13 mouse cellular contexts compared by ENCODE assay signal in the genomic region with DNA sequence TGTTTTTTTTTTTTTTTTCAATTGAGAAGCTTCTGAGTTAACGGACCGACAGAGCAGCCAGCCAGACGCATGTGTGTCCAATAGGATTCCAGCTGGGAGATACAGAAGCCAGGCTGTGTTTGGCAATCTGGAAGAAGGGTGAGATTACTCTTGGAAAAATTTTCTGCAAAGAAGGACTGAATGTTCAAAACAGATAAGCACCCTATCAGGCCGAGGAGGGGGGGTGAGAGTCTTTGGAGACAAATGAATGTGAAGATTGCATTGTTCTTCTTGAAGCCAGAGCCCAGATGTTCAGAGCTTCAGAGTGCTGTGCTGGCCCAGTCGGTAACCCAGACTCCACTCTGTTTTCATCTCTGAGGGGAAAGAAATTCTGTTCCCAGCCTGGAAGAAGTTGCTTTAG.
DNase-seq lines count a peak whose midpoint lies in the region; ATAC-seq and TF ChIP-seq lines count a peak whose summit lies in the region.
"Had no signal": no experiment of that assay in that cellular context is flagged by ENCODE, and none has a peak within 500 bp of the region (broad histone marks: within the 10 kb centered on the region; RNA-seq: fewer than 3 reads in every experiment).

No protein-coding gene starts in this region.

- H3K36me3 ChIP-seq in G1E (replicated peaks) (no peaks in the 10 kb centered on the region), MEL (ENCODE audit: control insufficient read depth in 1 of 2, insufficient read depth in 2 of 2, low read length in 2 of 2) (no peaks in the 10 kb centered on the region)
- H3K36me3 ChIP-seq in heart, adult 2 months (ENCODE audit: control insufficient read depth, insufficient read depth, low read length), result no peaks in the 10 kb centered on the region
- no peaks in the 10 kb centered on the region for H3K36me3 ChIP-seq in intestine, postnatal 0 days (ENCODE audit: control insufficient read depth, insufficient read depth)
- H3K36me3 ChIP-seq: liver, embryonic 13.5 days; stomach, embryonic 15.5 days had no signal

- intact Hi-C loops in heart, adult 2 months (cut with DNase I), result no loop called here
- intact Hi-C loops in heart, postnatal 25 days (cut with DNase I), result no loop called here

- H3K9ac ChIP-seq in MEL (ENCODE audit: control insufficient read depth, low read depth, low read length, poor library complexity, severe bottlenecking), result no peak overlapping the region
- H3K9ac ChIP-seq in heart, adult 2 months (ENCODE audit: low read depth, low read length), result no peak overlapping the region
- H3K9ac ChIP-seq in intestine, postnatal 0 days (ENCODE audit: low read depth, low read length), result no peak overlapping the region
- H3K9ac ChIP-seq: liver, embryonic 13.5 days; stomach, embryonic 15.5 days had no signal

- no peak for DNase-seq in G1E (ENCODE audit: low spot score)
- no peak for DNase-seq in MEL (ENCODE audit: low read depth, low spot score)
- DNase-seq in heart, adult 2 months, result peak; percentile 45 to 78
- DNase-seq in heart, postnatal 25 days (ENCODE audit: low spot score), result peak; percentile 76
- DNase-seq in cerebellum, postnatal 10 days, result no peak
- no peak for DNase-seq in thymus, adult 18-20 months
- DNase-seq in thymus, postnatal 4 days, result no peak
- DNase-seq: kidney, adult 8-10 months; liver, embryonic 13.5 days had no signal

- 29% methylated on average over 5 of the region's 5 CpGs for WGBS in heart, adult 2 months
- 50% methylated on average over 5 of the region's 5 CpGs for WGBS in intestine, postnatal 0 days

- H3K4me2 ChIP-seq in intestine, postnatal 0 days (replicated peaks; ENCODE audit: low read depth), result no peak overlapping the region
- H3K4me2 ChIP-seq: liver, embryonic 13.5 days; stomach, embryonic 15.5 days had no signal

- H3K4me3 ChIP-seq in G1E (ENCODE audit: low read depth, low read length), result no peak overlapping the region
- no peak overlapping the region for H3K4me3 ChIP-seq in MEL (ENCODE audit: control insufficient read depth in 1 of 2, insufficient read depth in 1 of 2, low read depth in 2 of 2, low read length in 2 of 2)
- no peak overlapping the region for H3K4me3 ChIP-seq in heart, adult 2 months
- H3K4me3 ChIP-seq in intestine, postnatal 0 days (ENCODE audit: low read depth, low read length), result no peak overlapping the region
- H3K4me3 ChIP-seq: liver, embryonic 13.5 days; stomach, embryonic 15.5 days had no signal

- no peak for TF ChIP-seq RAD21 in MEL (IDR thresholded peaks at IDR 0.05; ENCODE audit: low read depth, low read length)

- TF ChIP-seq EP300 in MEL (IDR thresholded peaks at IDR 0.05; ENCODE audit: low read depth in 1 of 2, low read length in 2 of 2), result peak in 1 of 2 experiments; percentile 50; a peak in 2 of 4 replicates
- TF ChIP-seq EP300 in heart, adult 2 months (IDR thresholded peaks at IDR 0.05; ENCODE audit: insufficient read depth, low read depth, low read length), result 0 out of 2 replicates have a peak, but pooled peaks have one; percentile 6

- H3K27me3 ChIP-seq in G1E (ENCODE audit: insufficient read depth, low read length) (peaks cover 7% of the 10 kb centered on the region), MEL (ENCODE audit: control insufficient read depth in 1 of 2, insufficient read depth in 2 of 2, low read length in 2 of 2) (no peaks in the 10 kb centered on the region)
- no peaks in the 10 kb centered on the region for H3K27me3 ChIP-seq in heart, adult 2 months (ENCODE audit: control insufficient read depth, insufficient read depth, low read length)
- no peaks in the 10 kb centered on the region for H3K27me3 ChIP-seq in intestine, postnatal 0 days (replicated peaks; ENCODE audit: control insufficient read depth, insufficient read depth, low read length)
- H3K27me3 ChIP-seq: liver, embryonic 13.5 days; stomach, embryonic 15.5 days had no signal

- H3K4me1 ChIP-seq in G1E (ENCODE audit: insufficient read depth, low read depth, low read length), result peaks cover 7% of the 10 kb centered on the region
- no peaks in the 10 kb centered on the region for H3K4me1 ChIP-seq in MEL (ENCODE audit: control insufficient read depth in 1 of 2, insufficient read depth in 2 of 2, low read length in 2 of 2)
- H3K4me1 ChIP-seq in heart, adult 2 months (ENCODE audit: control insufficient read depth, insufficient read depth, low read length), result no peaks in the 10 kb centered on the region; the same call in 1 of the 2 replicates
- H3K4me1 ChIP-seq in intestine, postnatal 0 days (replicated peaks; ENCODE audit: control insufficient read depth, insufficient read depth, low read length), result no peaks in the 10 kb centered on the region
- H3K4me1 ChIP-seq: liver, embryonic 13.5 days; stomach, embryonic 15.5 days had no signal

- TF ChIP-seq POLR2A in MEL (IDR thresholded peaks at IDR 0.05; ENCODE audit: control insufficient read depth in 1 of 2, insufficient read depth in 1 of 2, low read depth in 1 of 2, low read length in 2 of 2, poor library complexity in 1 of 2), result no peak
- 0 out of 2 replicates have a peak, but pooled peaks have one; percentile 48 for TF ChIP-seq POLR2A in heart, adult 2 months (IDR thresholded peaks at IDR 0.05; ENCODE audit: insufficient read depth, low read depth, low read length)

- peak; percentile 28 for ATAC-seq in G1E (ENCODE audit: extremely low read depth, insufficient number of reproducible peaks, low FRiP score, poor library complexity, severe bottlenecking)
- no peak for ATAC-seq in intestine, postnatal 0 days
- ATAC-seq: forebrain, embryonic 16.5 days; midbrain, embryonic 16.5 days had no signal

- TF ChIP-seq CTCF in G1E (IDR thresholded peaks at IDR 0.05; ENCODE audit: low read depth, low read length), result no peak
- TF ChIP-seq CTCF in MEL (IDR thresholded peaks at IDR 0.05 in 2 of 3, conservative IDR thresholded peaks at IDR 0.05 in 1 of 3; ENCODE audit: control insufficient read depth in 1 of 3, insufficient read depth in 1 of 3, low read depth in 2 of 3, low read length in 3 of 3, poor library complexity in 1 of 3, severe bottlenecking in 1 of 3), result no peak
- TF ChIP-seq CTCF in heart, adult 2 months (IDR thresholded peaks at IDR 0.05), result no peak
- TF ChIP-seq CTCF in intestine, postnatal 0 days (IDR thresholded peaks at IDR 0.05; ENCODE audit: low read depth), result no peak

- H3K9me3 ChIP-seq in G1E (replicated peaks) (no peaks in the 10 kb centered on the region), MEL (replicated peaks; ENCODE audit: insufficient read depth, low read length) (no peaks in the 10 kb centered on the region)
- H3K9me3 ChIP-seq in intestine, postnatal 0 days (ENCODE audit: control insufficient read depth), result no peaks in the 10 kb centered on the region
- H3K9me3 ChIP-seq: liver, embryonic 13.5 days; stomach, embryonic 15.5 days had no signal

- no peak overlapping the region for H3K27ac ChIP-seq in MEL (ENCODE audit: control insufficient read depth, low read depth, low read length)
- H3K27ac ChIP-seq in heart, adult 2 months, result peak overlapping the region; percentile 73
- H3K27ac ChIP-seq in intestine, postnatal 0 days (ENCODE audit: low read depth, low read length), result no peak overlapping the region
- H3K27ac ChIP-seq: liver, embryonic 13.5 days; stomach, embryonic 15.5 days had no signal

- H3K79me2 ChIP-seq in MEL (ENCODE audit: control insufficient read depth, insufficient read depth, low read length, poor library complexity), result no peaks in the 10 kb centered on the region
- no peaks in the 10 kb centered on the region for H3K79me2 ChIP-seq in heart, adult 2 months (replicated peaks; ENCODE audit: control insufficient read depth, insufficient read depth, low read length)

TF ChIP-seq in MEL, 35 proteins besides CTCF, POLR2A, EP300 and RAD21:
- TF ChIP-seq TCF12 (IDR thresholded peaks at IDR 0.05; ENCODE audit: low read depth, low read length), result peak; percentile 45; the same call in 1 of the 2 replicates
- no peak for TF ChIP-seq POLR2AphosphoS5 (IDR thresholded peaks at IDR 0.05; ENCODE audit: borderline replicate concordance, low read depth, low read length)
- TF ChIP-seq RCOR1 (IDR thresholded peaks at IDR 0.05; ENCODE audit: low read depth, low read length), result peak; percentile 18; the same call in 1 of the 2 replicates
- TF ChIP-seq GATA1 (IDR thresholded peaks at IDR 0.05; ENCODE audit: low read depth, low read length), result 0 out of 2 replicates have a peak, but pooled peaks have one; percentile 9

Comparison
In these comparisons a context has a peak if more than half of its experiments do, and no peak if none do; other contexts are left out.
1. DNase-seq: peak in heart, adult 2 months (2 of 2) and heart, postnatal 25 days (single experiment); none in G1E (single experiment), MEL (single experiment), cerebellum, postnatal 10 days (0 of 2), thymus, adult 18-20 months (0 of 2) and thymus, postnatal 4 days (single experiment).